In the genomic region with DNA sequence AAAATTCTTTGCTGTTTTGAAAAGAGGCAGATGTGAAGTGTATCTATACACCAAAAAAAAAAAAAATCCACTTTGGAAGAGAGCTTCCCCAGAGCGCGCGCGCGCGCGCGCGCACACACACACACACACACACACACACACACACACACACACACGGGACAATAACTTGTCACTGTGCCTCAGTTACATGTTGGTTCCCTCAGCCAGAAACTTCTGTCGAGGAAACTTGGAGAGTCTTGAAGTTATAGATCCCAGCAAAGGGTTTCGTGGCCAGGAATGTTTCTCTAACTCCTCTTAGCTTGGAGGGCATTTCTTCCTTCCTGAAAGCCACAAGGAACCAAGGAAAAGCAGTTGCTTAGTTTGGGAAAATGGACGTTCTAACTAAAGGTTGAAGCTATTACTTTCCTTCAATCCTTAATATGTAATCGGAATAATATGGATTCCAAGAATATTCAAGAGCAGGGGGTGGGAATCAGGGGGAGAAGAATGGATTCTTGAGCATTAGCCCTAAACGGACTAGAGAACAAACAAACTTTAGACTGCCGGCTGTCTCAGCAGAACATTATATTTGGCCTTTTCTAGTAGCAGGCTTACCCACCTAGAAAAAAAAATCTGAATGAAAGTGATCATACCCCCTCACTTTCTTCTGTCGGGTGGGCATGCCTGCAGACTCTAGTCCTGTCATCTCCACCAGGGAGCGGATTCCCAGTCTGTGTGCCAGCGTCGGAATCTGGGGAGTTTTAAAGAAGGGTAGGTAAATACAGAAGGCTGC, we compare ENCODE assay signal across 9 mouse cellular contexts. TPM values are rescaled to one million over a fixed set of nuclear protein-coding genes. Genes with fewer than 3 reads are reported as not detected.
A peak's percentile ranks its signal among the peaks of the same experiment; 100 is the strongest.
DNase-seq lines count a peak whose midpoint lies in the region; ATAC-seq and TF ChIP-seq lines count a peak whose summit lies in the region.
"Had no signal": no experiment of that assay in that cellular context is flagged by ENCODE, and none has a peak within 500 bp of the region (broad histone marks: within the 10 kb centered on the region; RNA-seq: fewer than 3 reads in every experiment).

No protein-coding gene starts in this region.

- H3K4me3 ChIP-seq in embryonic facial prominence, embryonic 12.5 days, result peak overlapping the region; percentile 31
- H3K4me3 ChIP-seq in hindbrain, postnatal 0 days (ENCODE audit: low read length), result peak overlapping the region; percentile 88

- peak overlapping the region; percentile 90 for H3K27ac ChIP-seq in embryonic facial prominence, embryonic 12.5 days
- peak overlapping the region; percentile 93 for H3K27ac ChIP-seq in hindbrain, postnatal 0 days

- H3K9me3 ChIP-seq in embryonic facial prominence, embryonic 12.5 days, result no peaks in the 10 kb centered on the region
- no peaks in the 10 kb centered on the region for H3K9me3 ChIP-seq in hindbrain, postnatal 0 days (ENCODE audit: low read length)

- peaks cover 24% of the 10 kb centered on the region for H3K4me1 ChIP-seq in embryonic facial prominence, embryonic 12.5 days
- no peaks in the 10 kb centered on the region for H3K4me1 ChIP-seq in hindbrain, postnatal 0 days (ENCODE audit: insufficient read depth, low read length)

- TF ChIP-seq CTCF in hindbrain, postnatal 0 days (IDR thresholded peaks at IDR 0.05; ENCODE audit: low read depth), result peak; percentile 29

- peak overlapping the region; percentile 43 for H3K9ac ChIP-seq in embryonic facial prominence, embryonic 12.5 days
- peak overlapping the region; percentile 19; the same call in 1 of the 2 replicates for H3K9ac ChIP-seq in hindbrain, postnatal 0 days (replicated peaks; ENCODE audit: low read length)

- peak overlapping the region; percentile 77 for H3K4me2 ChIP-seq in embryonic facial prominence, embryonic 12.5 days (replicated peaks)
- peak overlapping the region; percentile 85 for H3K4me2 ChIP-seq in hindbrain, postnatal 0 days (ENCODE audit: low read depth, low read length)

- under 1% methylated on average over 20 of the region's 20 CpGs for whole genome bisulfite sequencing in embryonic facial prominence, embryonic 12.5 days
- WGBS in hindbrain, postnatal 0 days, result 2% methylated on average over 19 of the region's 20 CpGs

- H3K36me3 ChIP-seq in embryonic facial prominence, embryonic 12.5 days, result no peaks in the 10 kb centered on the region
- no peaks in the 10 kb centered on the region for H3K36me3 ChIP-seq in hindbrain, postnatal 0 days (ENCODE audit: insufficient read depth, low read length)
- H3K36me3 ChIP-seq: G1E had no signal

- peaks cover 4% of the 10 kb centered on the region; the same call in 1 of the 2 replicates for H3K27me3 ChIP-seq in embryonic facial prominence, embryonic 12.5 days
- H3K27me3 ChIP-seq in hindbrain, postnatal 0 days (ENCODE audit: insufficient read depth, low read length), result no peaks in the 10 kb centered on the region

- no peak for ATAC-seq in embryonic facial prominence, embryonic 12.5 days (ENCODE audit: insufficient number of reproducible peaks, insufficient read depth, low FRiP score, low TSS enrichment)
- no peak for ATAC-seq in hindbrain, postnatal 0 days
- ATAC-seq in erythroid progenitor cell, adult 5-6 weeks (replicated peaks; ENCODE audit: low FRiP score, poor library complexity, severe bottlenecking), result no peak

- peak; percentile 35 for DNase-seq in kidney, adult 18-20 months
- no peak for DNase-seq in kidney, adult 8-10 months
- no peak for DNase-seq in hindbrain, postnatal 0 days (ENCODE audit: low spot score)
- DNase-seq in lung, postnatal 10 days, result peak; percentile 51
- DNase-seq in ovary, postnatal 36 days (ENCODE audit: low spot score), result no peak
- no peak for DNase-seq in cerebellum, adult 11 months

RNA-seq across cellular contexts. Expression of gene E130114P18Rik, which starts 2.2 kb away (rescaled TPM):
- polyA plus RNA-seq in embryonic facial prominence, embryonic 12.5 days (2016; fragmentation: Nextera tagmentation; extraction: Ambion mirVana), result 7.5 and 8.7 TPM in 2 replicates
- total RNA-seq in hindbrain, postnatal 0 days (2014; rRNA removed), result 17.1 and 22.3 TPM in 2 replicates
- polyA plus RNA-seq in hindbrain, postnatal 0 days (2015; fragmentation: Nextera tagmentation; extraction: Ambion mirVana), result 31.6 and 37.8 TPM in 2 replicates
- not detected in 2 replicates for total RNA-seq in erythroid progenitor cell, adult 5-6 weeks (2015; ENCODE audit: low replicate concordance)
- not detected in 2 replicates for total RNA-seq in erythroid progenitor cell, adult 5-6 weeks (2017; ENCODE audit: low replicate concordance)
- polyA plus RNA-seq: G1E had no signal

RNA-seq across cellular contexts. Expression of gene Nfia, which starts 3.1 kb away (rescaled TPM):
- polyA plus RNA-seq in embryonic facial prominence, embryonic 12.5 days (2016; fragmentation: Nextera tagmentation; extraction: Ambion mirVana), result 51.0 and 51.5 TPM in 2 replicates
- 73.5 and 97.2 TPM in 2 replicates for total RNA-seq in hindbrain, postnatal 0 days (2014; rRNA removed)
- polyA plus RNA-seq in hindbrain, postnatal 0 days (2015; fragmentation: Nextera tagmentation; extraction: Ambion mirVana), result 71.0 and 76.8 TPM in 2 replicates
- total RNA-seq in erythroid progenitor cell, adult 5-6 weeks (2015; ENCODE audit: low replicate concordance), result 21.8 and 54.4 TPM in 2 replicates
- total RNA-seq in erythroid progenitor cell, adult 5-6 weeks (2017; ENCODE audit: low replicate concordance), result 2.2 and 2.7 TPM in 2 replicates

Comparison
In these comparisons a context has a peak if more than half of its experiments do, and no peak if none do; other contexts are left out.
1. DNase-seq: peak in kidney, adult 18-20 months (single experiment) and lung, postnatal 10 days (single experiment); none in kidney, adult 8-10 months (0 of 2), hindbrain, postnatal 0 days (single experiment), ovary, postnatal 36 days (single experiment) and cerebellum, adult 11 months (single experiment).
2. RNA of gene E130114P18Rik, which starts 2.2 kb away (total RNA-seq): 17.1 to 22.3 TPM in hindbrain, postnatal 0 days; not detected in erythroid progenitor cell, adult 5-6 weeks; every median in the first group is over 10 times any median in the second.